Mouse (Mus musculus) bone marrow, adult 2 months (tissue): Measurements from ENCODE around the gene Gm11634. TPM values are rescaled to one million over a fixed set of nuclear protein-coding genes. Genes with fewer than 3 reads are reported as not detected.
A peak's percentile ranks its signal among the peaks of the same experiment; 100 is the strongest.

Source experiments
- H3K27ac ChIP-seq: fragments of 200-500 bp; 2 replicates; pipeline ENCODE4 v1.5.1; 2012; ENCODE audit warnings: low read depth, mild to moderate bottlenecking, control low read depth, inconsistent platforms, low read length; ENCODE audit not compliant: control insufficient read depth, poor library complexity, insufficient read depth
- H3K4me1 ChIP-seq: fragments of 200-500 bp; 2 replicates; pipeline ENCODE4 v1.6.1; 2011; ENCODE audit warnings: low read length; ENCODE audit not compliant: control insufficient read depth, insufficient read depth
- H3K4me3 ChIP-seq: fragments of 200-500 bp; replicated peaks from 2 replicates; pipeline ENCODE3; 2011; ENCODE audit warnings: mild to moderate bottlenecking, low read depth, low read length, control low read depth; ENCODE audit not compliant: control insufficient read depth
- CTCF ChIP-seq: fragments of 200-500 bp; IDR thresholded peaks from 2 replicates; pipeline ENCODE4 v1.5.1; 2011; ENCODE audit warnings: low read length, control low read depth; ENCODE audit not compliant: control insufficient read depth, insufficient read depth
- POLR2A ChIP-seq: fragments of 200-500 bp; IDR thresholded peaks from 2 replicates; pipeline ENCODE4 v1.6.1; 2011; ENCODE audit warnings: low read depth, mild to moderate bottlenecking, control low read depth, low read length, borderline replicate concordance; ENCODE audit not compliant: control insufficient read depth
- WGBS: fragments of 180-500 bp; shearing (Covaris S2); methylation state at CpG from one replicate; pipeline ENCODE4 v1.1.7; 2018; 5-methylcytosine and 5-hydroxymethylcytosine counted together
- polyA plus RNA-seq: library from polyadenylated mRNA; stranded (reverse); fragments of >200 nt; gene quantifications from 2 replicates; pipeline ENCODE4 v1.2.4, GENCODE M21; 2011; ENCODE audit warnings: low replicate concordance; ENCODE audit not compliant: missing spikeins, insufficient read depth, insufficient read length

The Gm11634 gene
- polyA plus RNA-seq, 1 experiment: not detected

- H3K4me3 ChIP-seq: peak overlapping the region; percentile 84
- TF ChIP-seq POLR2A (peak; percentile 90; the same call in 1 of the 2 replicates), CTCF (no peak)
- peak overlapping the region; percentile 89 for H3K27ac ChIP-seq
- H3K4me1 ChIP-seq: peaks cover 1% of the 10 kb centered on the region; the same call in 1 of the 2 replicates
- under 1% methylated on average over 37 of the region's 37 CpGs for WGBS
Observed at GRCm38 (mm10) chr11:101552476-101553300, 46.4 kb downstream of the Gm11634 start.

GRCm38 (mm10) chr11:101551751-101552475 is 47.1 kb downstream of the Gm11634 start, which contains the start of the genes Brca1 and Nbr1:
Gene Brca1, minus strand, starts transcription at chr11:101551955.
Gene Nbr1, plus strand, starts transcription at chr11:101552149.
- Histone ChIP-seq H3K4me3 (peak within 1 kb of the TSS; percentile 91), H3K27ac (peak within 1 kb of the TSS; percentile 89), H3K4me1 (peaks cover 1% of the 10 kb centered on the region; the same call in 1 of the 2 replicates)
- WGBS: under 1% methylated on average over 43 of the region's 43 CpGs
- TF ChIP-seq CTCF (no peak), POLR2A (peak; percentile 63; the same call in 1 of the 2 replicates)

DNA sequence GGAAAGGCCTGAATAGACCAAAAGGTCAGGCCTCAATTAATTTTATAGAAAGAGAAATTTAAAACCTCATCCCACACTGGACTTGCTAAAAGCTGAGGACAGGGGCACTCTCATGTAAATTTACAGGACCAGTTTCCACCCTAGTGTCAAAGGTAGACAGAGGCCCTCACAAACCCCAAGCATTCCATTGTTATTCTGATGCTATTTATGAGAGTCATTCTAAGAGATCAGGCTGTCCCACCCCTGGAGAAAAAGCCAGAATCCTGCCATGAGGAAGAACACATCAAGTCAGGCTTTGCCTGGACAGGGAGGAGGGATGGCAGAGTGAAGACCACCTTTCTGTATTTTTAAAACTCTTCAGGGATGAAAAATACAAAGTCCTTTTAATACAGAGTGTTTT is 50.5 kb downstream of the Gm11634 start:
- TF ChIP-seq CTCF: no peak
- no peak for TF ChIP-seq POLR2A
- Histone ChIP-seq H3K27ac (no peak overlapping the region), H3K4me3 (no peak overlapping the region), H3K4me1 (no peaks in the 10 kb centered on the region)

- H3K4me1 ChIP-seq: no peaks in the 10 kb centered on the region
- no peak overlapping the region for H3K27ac ChIP-seq
- WGBS: 72% methylated on average over 1 of the region's 1 CpGs
- no peak overlapping the region for H3K4me3 ChIP-seq
- TF ChIP-seq CTCF (no peak), POLR2A (no peak)
Observed at GRCm38 (mm10) chr11:101544132-101544531, 54.9 kb downstream of the Gm11634 start.

Other genes with a start within 250 kb of the Gm11634 start
- not detected in 2 replicates for gene G6pc, start 231.7 kb downstream of the Gm11634 start, polyA plus RNA-seq
- gene Aarsd1, start 181.6 kb downstream of the Gm11634 start, polyA plus RNA-seq: 17.9 and 28.0 TPM in 2 replicates
- gene Gm27029, start 174.5 kb downstream of the Gm11634 start, polyA plus RNA-seq: 7.1 and 7.2 TPM in 2 replicates
- 3.5 and 10.7 TPM in 2 replicates for gene Rundc1, start 174.2 kb downstream of the Gm11634 start, polyA plus RNA-seq
- gene Ptges3l, start 173.9 kb downstream of the Gm11634 start, polyA plus RNA-seq: 2.4 TPM in 1 of 2 replicates, not detected in the other
- 532 and 941 TPM in 2 replicates for gene Rpl27, start 157.0 kb downstream of the Gm11634 start, polyA plus RNA-seq
- 24.9 and 45.0 TPM in 2 replicates for gene Ifi35, start 150.8 kb downstream of the Gm11634 start, polyA plus RNA-seq
- gene Rnd2, start 134.3 kb downstream of the Gm11634 start, polyA plus RNA-seq: 1.0 and 1.7 TPM in 2 replicates
- gene Vat1, start 133.0 kb downstream of the Gm11634 start, polyA plus RNA-seq: 10.6 and 19.0 TPM in 2 replicates
- 10.2 and 16.7 TPM in 2 replicates for gene Brca1, start 47.3 kb downstream of the Gm11634 start, polyA plus RNA-seq
- gene Nbr1, start 47.1 kb downstream of the Gm11634 start, polyA plus RNA-seq: 59.3 and 81.1 TPM in 2 replicates
- 6.7 and 14.1 TPM in 2 replicates for gene Tmem106a, start 17.0 kb downstream of the Gm11634 start, polyA plus RNA-seq
- 17.4 and 57.2 TPM in 2 replicates for gene Rdm1, start 27.9 kb upstream of the Gm11634 start, polyA plus RNA-seq
- 0.93 and 5.5 TPM in 2 replicates for gene Arl4d, start 66.3 kb upstream of the Gm11634 start, polyA plus RNA-seq
- 12.8 and 16.5 TPM in 2 replicates for gene Dhx8, start 133.7 kb upstream of the Gm11634 start, polyA plus RNA-seq
- 1.9 and 8.4 TPM in 2 replicates for gene Etv4, start 186.1 kb upstream of the Gm11634 start, polyA plus RNA-seq